Mouse (Mus musculus) cerebellum, adult 2 months (tissue): ENCODE results near the gene Gm20479.

Source experiments
- CTCF ChIP-seq: fragments of 200-500 bp; IDR thresholded peaks from 2 replicates; pipeline ENCODE4 v1.5.1; 2011; ENCODE audit warnings: low read depth, mild to moderate bottlenecking, control low read depth, low read length, moderate library complexity, borderline replicate concordance; ENCODE audit not compliant: insufficient read depth
- POLR2A ChIP-seq: fragments of 200-500 bp; IDR thresholded peaks from 2 replicates; pipeline ENCODE4 v1.6.1; 2011; ENCODE audit warnings: low read length, control low read depth, borderline replicate concordance; ENCODE audit not compliant: insufficient read depth

DNA sequence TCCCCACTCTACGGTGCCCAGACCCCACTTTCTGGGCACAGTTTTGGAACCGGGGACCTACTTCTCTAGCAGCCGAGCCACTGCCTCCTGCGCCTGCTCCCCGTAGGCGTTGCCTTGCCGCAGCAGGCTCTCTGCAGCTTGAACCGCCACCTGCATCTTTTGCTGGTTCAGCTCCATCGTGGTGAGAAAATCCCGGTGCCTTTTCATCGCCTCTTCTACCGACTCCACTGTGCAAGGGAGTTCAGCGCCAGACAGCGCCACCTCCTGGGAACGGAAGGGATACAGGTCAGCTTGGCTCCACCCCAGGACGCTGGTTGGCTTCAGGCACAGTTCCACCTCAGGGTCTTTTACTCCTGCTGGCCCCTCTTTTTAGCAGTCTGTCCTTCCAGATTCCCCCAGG is 45.5 kb upstream of the Gm20479 start:
- TF ChIP-seq POLR2A (no peak), CTCF (peak; percentile 91)
